Mouse (Mus musculus) erythroblast, embryonic 14.5 days (primary cell): ENCODE results near the gene Map7d2. TPM values are rescaled to one million over a fixed set of nuclear protein-coding genes. Genes with fewer than 3 reads are reported as not detected.

Experiments used
- H3K27me3 ChIP-seq: 2 replicates; pipeline ENCODE4 v1.6.1; 2012; ENCODE audit warnings: inconsistent platforms; ENCODE audit not compliant: control insufficient read depth
- H3K36me3 ChIP-seq: 2 replicates; pipeline ENCODE4 v1.6.1; 2012; ENCODE audit warnings: mild to moderate bottlenecking, inconsistent platforms; ENCODE audit not compliant: control insufficient read depth
- H3K4me1 ChIP-seq: 2 replicates; pipeline ENCODE4 v1.6.1; 2012; ENCODE audit warnings: inconsistent platforms; ENCODE audit not compliant: control insufficient read depth
- H3K4me3 ChIP-seq: replicated peaks from 2 replicates; pipeline ENCODE3; 2012; ENCODE audit warnings: moderate library complexity, mild to moderate bottlenecking, inconsistent platforms
- H3K9me3 ChIP-seq: 2 replicates; pipeline ENCODE4 v1.6.1; 2012; ENCODE audit warnings: low read length, inconsistent platforms, mixed read lengths; ENCODE audit not compliant: control insufficient read depth
- GATA1 ChIP-seq: IDR thresholded peaks from 2 replicates; pipeline ENCODE4 v1.6.1; 2012; ENCODE audit warnings: low read length, inconsistent platforms, mixed read lengths
- TAL1 ChIP-seq: IDR thresholded peaks from 3 replicates; pipeline ENCODE4 v1.6.1; 2012; ENCODE audit warnings: low read length, inconsistent platforms, mixed read lengths
- polyA plus RNA-seq: library from polyadenylated mRNA; stranded (reverse); fragments of >175 nt; gene quantifications from 2 replicates; pipeline ENCODE4 v1.2.3, GENCODE M21; 2012

Gene Map7d2
- polyA plus RNA-seq, 1 experiment = not detected

GRCm38 (mm10) chrX:159532811-159533462 lies 118.6 kb downstream of the Map7d2 start:
- Histone ChIP-seq H3K4me1 (peaks cover 18% of the 10 kb centered on the region), H3K27me3 (no peaks in the 10 kb centered on the region), H3K36me3 (peaks cover 9% of the 10 kb centered on the region), H3K9me3 (peaks cover 7% of the 10 kb centered on the region), H3K4me3 (peak overlapping the region; percentile 84)
- TF ChIP-seq TAL1 (no peak), GATA1 (no peak)

- H3K36me3 ChIP-seq = peaks cover 17% of the 10 kb centered on the region
- H3K4me1 ChIP-seq = peaks cover 8% of the 10 kb centered on the region
- peaks cover 3% of the 10 kb centered on the region; the same call in 1 of the 2 replicates for H3K9me3 ChIP-seq
- TF ChIP-seq TAL1 = no peak
- TF ChIP-seq GATA1 = no peak
- peak overlapping the region; percentile 14 for H3K4me3 ChIP-seq
- no peaks in the 10 kb centered on the region for H3K27me3 ChIP-seq
These were observed 127.6 kb downstream of the Map7d2 start for GRCm38 (mm10) chrX:159541936-159542335.

DNA sequence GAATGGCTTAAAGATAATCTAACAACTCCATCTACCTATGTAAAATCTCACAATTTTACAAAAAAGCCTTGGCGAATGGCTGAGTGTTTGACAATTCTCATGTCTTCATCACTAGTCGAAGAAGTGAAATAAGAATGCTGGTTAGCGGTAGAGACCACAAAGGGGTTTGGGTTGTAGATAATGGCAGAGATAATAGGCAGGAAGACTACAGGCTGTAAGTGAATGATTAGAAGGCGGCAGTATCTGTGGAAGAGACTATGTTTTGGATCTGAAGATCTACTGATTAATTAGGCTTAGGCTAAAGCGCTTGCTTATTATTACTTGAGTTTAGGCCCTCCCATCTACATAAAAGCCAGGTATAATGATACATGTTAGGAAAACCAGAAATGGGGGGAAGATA lies 132.7 kb downstream of the Map7d2 start:
- Histone ChIP-seq H3K27me3 (no peaks in the 10 kb centered on the region), H3K9me3 (peaks cover under 1% of the 10 kb centered on the region; the same call in 1 of the 2 replicates), H3K36me3 (peaks cover 36% of the 10 kb centered on the region), H3K4me1 (peaks cover 7% of the 10 kb centered on the region), H3K4me3 (no peak overlapping the region)
- TF ChIP-seq TAL1 (no peak), GATA1 (no peak)

Other genes starting within 250 kb of the Map7d2 start
- gene Rps6ka3, start 204.3 kb upstream of the Map7d2 start, polyA plus RNA-seq = 0.13 TPM in 2 replicates
- 59.0 and 61.1 TPM in 2 replicates for gene Eif1ax, start 42.4 kb upstream of the Map7d2 start, polyA plus RNA-seq
- gene Bclaf3, start 112.1 kb downstream of the Map7d2 start, polyA plus RNA-seq = 0.11 and 0.13 TPM in 2 replicates
- gene Sh3kbp1, start 212.7 kb downstream of the Map7d2 start, polyA plus RNA-seq = 0.31 and 0.36 TPM in 2 replicates